Mouse (Mus musculus): ENCODE measurements at regions not wholly inside any gene's neighbourhood (a gene's known extent, or its start where the extent isn't known, plus 50 kb on each side); places are given as distances from the start of the nearest gene placed in this dataset.

GRCm38 (mm10) chr2:160230786-160231185 is 103.2 kb downstream of the Gm826 start:
- Histone ChIP-seq H3K27ac (ENCODE audit: insufficient read depth, low read length) (no peak overlapping the region), H3K4me1 (ENCODE audit: control insufficient read depth, insufficient read depth, low read length) (no peaks in the 10 kb centered on the region), H3K4me3 (ENCODE audit: insufficient read depth, low read length) (no peak overlapping the region)
- TF ChIP-seq POLR2A (IDR thresholded peaks at IDR 0.05; ENCODE audit: low read depth, low read length) = no peak
- no peak for TF ChIP-seq CTCF (IDR thresholded peaks at IDR 0.05; ENCODE audit: borderline replicate concordance, insufficient read depth, low read length)

- TF ChIP-seq CTCF (IDR thresholded peaks at IDR 0.05; ENCODE audit: borderline replicate concordance, insufficient read depth, low read length) = no peak
- no peak for TF ChIP-seq POLR2A (IDR thresholded peaks at IDR 0.05; ENCODE audit: low read depth, low read length)
- no peak overlapping the region for H3K27ac ChIP-seq (ENCODE audit: insufficient read depth, low read length)
- H3K4me3 ChIP-seq (ENCODE audit: insufficient read depth, low read length) = no peak overlapping the region
- H3K4me1 ChIP-seq (ENCODE audit: control insufficient read depth, insufficient read depth, low read length) = no peaks in the 10 kb centered on the region
Measured at GRCm38 (mm10) chr2:160228331-160229035, 105.5 kb downstream of the Gm826 start.

DNA sequence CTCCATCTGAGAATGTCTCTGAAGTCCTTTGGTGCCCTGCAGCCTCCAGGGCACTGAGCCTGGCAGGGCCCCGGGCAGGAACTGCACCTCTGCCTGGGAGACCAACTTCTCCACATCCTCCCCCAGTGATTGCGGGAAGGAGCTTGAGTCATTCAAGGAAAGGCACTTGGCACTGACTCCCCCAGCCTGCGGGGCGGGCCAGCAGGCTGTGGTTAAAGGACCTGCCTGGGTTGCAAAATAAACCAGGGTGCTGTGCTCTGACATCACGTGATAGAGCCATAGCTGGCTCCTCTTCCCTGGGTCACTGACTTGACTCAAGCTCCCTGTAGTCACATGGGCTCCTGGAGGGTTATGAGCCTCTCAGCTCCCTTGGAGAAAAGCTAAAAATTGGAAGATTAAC is 108.5 kb downstream of the Gm826 start:
- H3K4me3 ChIP-seq (ENCODE audit: insufficient read depth, low read length) = no peak overlapping the region
- H3K4me1 ChIP-seq (ENCODE audit: control insufficient read depth, insufficient read depth, low read length) = no peaks in the 10 kb centered on the region
- peak overlapping the region; percentile 22 for H3K27ac ChIP-seq (ENCODE audit: insufficient read depth, low read length)
- 0 out of 2 replicates have a peak, but pooled peaks have one; percentile 19 for TF ChIP-seq POLR2A (IDR thresholded peaks at IDR 0.05; ENCODE audit: low read depth, low read length)
- no peak for TF ChIP-seq CTCF (IDR thresholded peaks at IDR 0.05; ENCODE audit: borderline replicate concordance, insufficient read depth, low read length)

- TF ChIP-seq POLR2A (IDR thresholded peaks at IDR 0.05; ENCODE audit: low read depth, low read length) (no peak), CTCF (IDR thresholded peaks at IDR 0.05; ENCODE audit: borderline replicate concordance, insufficient read depth, low read length) (no peak)
- H3K27ac ChIP-seq (ENCODE audit: insufficient read depth, low read length) = no peak overlapping the region
- no peak overlapping the region for H3K4me3 ChIP-seq (ENCODE audit: insufficient read depth, low read length)
- H3K4me1 ChIP-seq (ENCODE audit: control insufficient read depth, insufficient read depth, low read length) = no peaks in the 10 kb centered on the region
Measured at GRCm38 (mm10) chr2:160223366-160223765, 110.6 kb downstream of the Gm826 start.

DNA sequence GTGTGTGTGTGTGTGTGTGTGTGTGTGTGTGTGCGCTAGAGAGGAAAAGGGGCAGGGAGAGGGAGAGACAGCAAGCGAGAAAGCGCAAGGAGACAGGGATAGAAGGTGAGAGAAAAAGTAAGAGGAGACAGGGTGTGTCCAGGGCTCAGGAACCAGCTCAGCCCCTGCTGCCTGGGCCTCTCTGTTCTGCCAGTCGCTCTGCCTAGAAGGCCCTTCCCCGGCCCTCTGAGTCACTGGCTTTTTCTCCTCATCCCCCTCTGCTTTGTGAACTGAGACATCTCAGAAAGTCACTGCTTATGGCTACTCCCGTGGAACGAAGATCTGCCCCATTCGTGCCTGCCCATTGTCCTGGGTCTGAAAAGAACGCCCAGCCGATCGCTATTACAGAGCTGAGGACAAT is 112.2 kb downstream of the Gm826 start:
- TF ChIP-seq CTCF (IDR thresholded peaks at IDR 0.05; ENCODE audit: borderline replicate concordance, insufficient read depth, low read length) (no peak), POLR2A (IDR thresholded peaks at IDR 0.05; ENCODE audit: low read depth, low read length) (no peak)
- Histone ChIP-seq H3K4me3 (ENCODE audit: insufficient read depth, low read length) (no peak overlapping the region), H3K4me1 (ENCODE audit: control insufficient read depth, insufficient read depth, low read length) (no peaks in the 10 kb centered on the region), H3K27ac (ENCODE audit: insufficient read depth, low read length) (peak overlapping the region; percentile 46)

DNA sequence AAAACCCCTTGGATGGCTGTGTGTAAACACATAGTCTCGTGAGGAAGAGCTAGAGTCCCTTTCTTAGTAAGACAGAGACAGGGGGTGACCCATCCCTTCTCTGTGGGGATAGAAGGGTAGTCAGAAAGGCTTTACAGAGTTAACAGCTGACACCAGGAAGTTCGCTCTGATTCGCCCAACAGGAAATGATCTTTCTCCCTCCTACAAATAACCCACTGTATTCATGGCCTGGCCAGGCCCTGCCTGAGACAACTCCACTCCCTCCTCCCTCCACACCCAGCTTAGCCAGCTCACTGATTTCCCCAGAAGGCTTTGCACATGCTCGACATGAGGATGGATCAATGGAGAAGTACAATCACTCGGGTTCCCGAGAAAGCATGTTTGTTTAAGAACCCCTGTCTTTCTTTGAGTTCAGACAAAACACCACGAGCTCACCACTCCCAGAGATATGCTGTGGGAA is 113.4 kb downstream of the Gm826 start:
- Histone ChIP-seq H3K27ac (ENCODE audit: insufficient read depth, low read length) (no peak overlapping the region), H3K4me3 (ENCODE audit: insufficient read depth, low read length) (no peak overlapping the region), H3K4me1 (ENCODE audit: control insufficient read depth, insufficient read depth, low read length) (no peaks in the 10 kb centered on the region)
- TF ChIP-seq POLR2A (IDR thresholded peaks at IDR 0.05; ENCODE audit: low read depth, low read length) (no peak), CTCF (IDR thresholded peaks at IDR 0.05; ENCODE audit: borderline replicate concordance, insufficient read depth, low read length) (no peak)

GRCm38 (mm10) chr2:160214032-160214812 is 119.7 kb downstream of the Gm826 start:
- H3K4me1 ChIP-seq (ENCODE audit: control insufficient read depth, insufficient read depth, low read length) = no peaks in the 10 kb centered on the region
- TF ChIP-seq CTCF (IDR thresholded peaks at IDR 0.05; ENCODE audit: borderline replicate concordance, insufficient read depth, low read length) (no peak), POLR2A (IDR thresholded peaks at IDR 0.05; ENCODE audit: low read depth, low read length) (no peak)
- no peak overlapping the region for H3K27ac ChIP-seq (ENCODE audit: insufficient read depth, low read length)
- H3K4me3 ChIP-seq (ENCODE audit: insufficient read depth, low read length) = no peak overlapping the region

- Histone ChIP-seq H3K4me1 (ENCODE audit: control insufficient read depth, insufficient read depth, low read length) (no peaks in the 10 kb centered on the region), H3K27ac (ENCODE audit: insufficient read depth, low read length) (no peak overlapping the region), H3K4me3 (ENCODE audit: insufficient read depth, low read length) (no peak overlapping the region)
- TF ChIP-seq POLR2A (IDR thresholded peaks at IDR 0.05; ENCODE audit: low read depth, low read length) (no peak), CTCF (IDR thresholded peaks at IDR 0.05; ENCODE audit: borderline replicate concordance, insufficient read depth, low read length) (no peak)
Measured at GRCm38 (mm10) chr2:160210507-160210906, 123.5 kb downstream of the Gm826 start.

DNA sequence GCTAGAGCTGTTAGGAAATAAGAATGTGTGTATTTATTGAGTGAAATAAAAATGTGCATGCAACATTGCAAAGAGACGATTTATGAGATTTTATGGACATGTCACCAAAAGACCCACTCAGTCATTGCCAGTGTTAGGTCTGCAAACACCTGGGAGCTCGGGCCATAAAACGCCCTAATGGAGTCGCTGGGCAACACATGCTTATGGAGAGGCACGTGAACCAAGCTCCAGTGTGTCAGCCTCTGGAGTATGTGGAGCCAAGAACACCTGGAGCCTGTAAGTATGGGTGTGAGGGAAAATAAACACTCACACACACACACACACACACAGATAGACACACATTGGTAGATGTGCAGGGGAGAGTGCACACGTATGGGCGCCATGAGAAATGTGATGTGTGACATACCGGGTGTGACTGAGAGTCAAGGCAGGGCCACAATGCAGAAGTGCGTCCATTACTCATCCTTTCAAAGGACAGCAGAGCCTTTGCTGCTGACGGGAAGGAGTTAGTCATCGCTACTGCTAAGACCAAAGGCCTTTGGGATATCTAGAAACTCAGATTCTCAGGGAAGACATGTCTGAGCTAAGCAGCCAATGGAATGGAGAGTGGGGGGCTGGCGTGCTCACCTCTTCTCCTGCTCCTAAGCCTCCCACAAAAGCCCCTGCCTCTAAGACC is 124.2 kb downstream of the Gm826 start:
- Histone ChIP-seq H3K4me1 (ENCODE audit: control insufficient read depth, insufficient read depth, low read length) (no peaks in the 10 kb centered on the region), H3K27ac (ENCODE audit: insufficient read depth, low read length) (no peak overlapping the region), H3K4me3 (ENCODE audit: insufficient read depth, low read length) (no peak overlapping the region)
- TF ChIP-seq CTCF (IDR thresholded peaks at IDR 0.05; ENCODE audit: borderline replicate concordance, insufficient read depth, low read length) (no peak), POLR2A (IDR thresholded peaks at IDR 0.05; ENCODE audit: low read depth, low read length) (no peak)
